Mouse (Mus musculus) stomach, embryonic 14.5 days (tissue): ENCODE measurements at regions not wholly inside any gene's neighbourhood (a gene's known extent, or its start where the extent isn't known, plus 50 kb on each side); places are given as distances from the start of the nearest gene placed in this dataset.

Experiments used
- ATAC-seq: fragments of 200-750 bp; cut with Nextera tagmentation; 2 replicates; pipeline ENCODE4 v1.8.0; 2017; ENCODE audit warnings: low read depth, moderate TSS enrichment; ENCODE audit not compliant: insufficient number of reproducible peaks, insufficient read depth, low FRiP score
- H3K27ac ChIP-seq: fragments of 300-500 bp; sonication (generic); 2 replicates; pipeline ENCODE4 v1.5.1; 2014; ENCODE audit warnings: mild to moderate bottlenecking, low read length, moderate library complexity, mixed read lengths
- H3K27me3 ChIP-seq: fragments of 300-500 bp; sonication (generic); 2 replicates; pipeline ENCODE4 v1.6.1; 2014; ENCODE audit warnings: low read length, control low read depth, mixed read lengths; ENCODE audit not compliant: control insufficient read depth, insufficient read depth
- H3K36me3 ChIP-seq: fragments of 300-500 bp; sonication (generic); 2 replicates; pipeline ENCODE4 v1.6.1; 2014; ENCODE audit warnings: mild to moderate bottlenecking, control low read depth, low read length, moderate library complexity, mixed read lengths; ENCODE audit not compliant: control insufficient read depth, insufficient read depth
- H3K4me1 ChIP-seq: fragments of 300-500 bp; sonication (generic); 2 replicates; pipeline ENCODE4 v1.6.1; 2014; ENCODE audit warnings: low read length, control low read depth, mixed read lengths; ENCODE audit not compliant: control insufficient read depth, insufficient read depth
- H3K4me2 ChIP-seq: fragments of 300-500 bp; sonication (generic); replicated peaks from 2 replicates; pipeline ENCODE4 v1.6.1; 2014; ENCODE audit warnings: low read depth, low read length, control low read depth
- H3K4me3 ChIP-seq: fragments of 300-500 bp; sonication (generic); 2 replicates; pipeline ENCODE4 v1.5.1; 2014; ENCODE audit warnings: low read depth, low read length, control low read depth
- H3K9ac ChIP-seq: fragments of 300-500 bp; sonication (generic); replicated peaks from 2 replicates; pipeline ENCODE4 v1.6.1; 2014; ENCODE audit warnings: low read depth, mild to moderate bottlenecking, control low read depth, low read length, moderate library complexity, mixed read lengths
- H3K9me3 ChIP-seq: fragments of 300-500 bp; sonication (generic); 2 replicates; pipeline ENCODE4 v1.6.1; 2016; ENCODE audit warnings: low read depth, low read length, control low read depth; ENCODE audit not compliant: control insufficient read depth
- WGBS: fragments of 180-500 bp; shearing (Covaris S2); extraction: QIAGEN DNeasy Blood & Tissue Kit; methylation state at CpG from one replicate; pipeline ENCODE4 v1.1.7; 2014; 5-methylcytosine and 5-hydroxymethylcytosine counted together

DNA sequence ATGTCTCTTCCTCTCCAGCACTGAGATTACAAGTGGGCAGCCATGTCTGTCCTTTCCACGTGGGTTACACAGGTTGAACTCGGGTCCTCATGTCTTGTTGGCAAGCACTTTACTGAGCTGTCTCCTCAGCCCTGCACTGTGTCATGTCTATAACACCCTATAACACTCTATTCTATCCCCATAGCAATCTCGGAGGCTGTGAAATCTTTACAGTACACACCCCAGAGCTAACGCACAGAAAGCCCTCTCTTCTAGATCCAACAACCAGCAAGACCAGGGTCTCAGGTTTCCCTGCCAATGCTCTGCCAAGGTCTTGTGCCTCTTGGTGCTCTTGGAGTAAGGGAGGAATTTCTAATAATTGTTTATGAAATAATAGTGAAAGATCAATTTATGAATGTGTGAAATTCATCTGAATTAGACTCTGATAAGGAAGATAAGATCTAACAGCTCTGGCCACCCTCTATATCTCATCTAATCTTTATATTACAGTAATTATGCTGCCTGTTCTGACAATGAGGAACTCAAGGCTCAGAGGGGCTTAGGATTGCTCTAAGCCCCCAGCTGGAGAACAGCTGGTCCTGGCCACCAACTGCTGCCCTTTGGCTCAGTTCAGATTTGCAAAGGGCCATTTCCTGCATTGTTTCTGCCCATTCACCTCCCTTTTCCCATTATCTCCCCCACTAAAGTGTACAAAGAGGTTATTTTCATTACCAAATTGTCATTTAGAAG lies 398.6 kb downstream of the Cdk5rap2 start:
- 62% methylated on average over 4 of the region's 4 CpGs for WGBS
- ATAC-seq, result peak; percentile 14; the same call in 1 of the 2 replicates
- Histone ChIP-seq H3K9me3 (no peaks in the 10 kb centered on the region), H3K27ac (no peak overlapping the region), H3K36me3 (no peaks in the 10 kb centered on the region), H3K4me1 (no peaks in the 10 kb centered on the region), H3K27me3 (no peaks in the 10 kb centered on the region), H3K9ac (no peak overlapping the region), H3K4me3 (no peak overlapping the region), H3K4me2 (no peak overlapping the region)

DNA sequence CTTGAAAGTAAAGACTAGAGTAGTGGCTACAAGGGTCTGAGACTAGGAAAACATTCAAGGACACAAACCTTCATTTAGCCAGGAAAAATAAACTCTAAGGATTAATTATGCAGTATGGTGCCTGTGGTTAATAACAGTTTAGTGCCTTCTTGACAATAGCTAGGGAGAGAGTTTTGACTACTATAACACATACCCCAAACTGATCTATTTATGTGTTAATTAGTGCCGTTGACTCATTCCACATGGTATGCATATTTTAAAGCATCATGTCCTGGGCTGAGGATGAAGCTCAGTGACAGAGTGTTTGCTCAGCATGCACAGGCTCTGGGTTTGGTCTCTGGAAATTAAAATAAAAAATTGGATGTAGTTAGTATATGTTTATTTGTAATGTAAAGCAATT lies 399.8 kb downstream of the Cdk5rap2 start:
- Histone ChIP-seq H3K4me1 (no peaks in the 10 kb centered on the region), H3K4me2 (no peak overlapping the region), H3K27ac (no peak overlapping the region), H3K36me3 (no peaks in the 10 kb centered on the region), H3K27me3 (no peaks in the 10 kb centered on the region), H3K4me3 (no peak overlapping the region), H3K9ac (no peak overlapping the region), H3K9me3 (no peaks in the 10 kb centered on the region)
- ATAC-seq, result no peak
- WGBS, result 73% methylated on average over 1 of the region's 1 CpGs

DNA sequence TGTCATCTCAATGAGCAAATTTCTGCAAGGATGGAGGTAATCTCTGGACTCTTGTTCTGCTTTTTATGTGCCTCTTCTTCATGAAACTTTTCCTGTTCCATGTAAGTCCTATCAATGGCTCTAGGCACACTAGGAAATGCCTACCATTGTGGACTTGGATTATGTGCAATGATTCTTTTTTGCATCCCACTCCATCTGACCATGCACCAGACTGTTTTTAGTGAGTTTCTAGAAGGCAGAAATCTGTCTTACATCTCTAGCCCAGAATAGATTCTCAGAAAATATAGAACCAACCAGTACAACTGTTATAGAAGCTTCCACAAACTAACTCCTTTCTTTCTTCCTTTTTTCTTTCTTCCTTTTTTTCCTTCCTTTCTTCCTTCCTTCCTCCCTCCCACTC lies 405.3 kb downstream of the Cdk5rap2 start:
- Histone ChIP-seq H3K4me1 (no peaks in the 10 kb centered on the region), H3K4me3 (no peak overlapping the region), H3K4me2 (no peak overlapping the region), H3K9me3 (no peaks in the 10 kb centered on the region), H3K36me3 (no peaks in the 10 kb centered on the region), H3K27ac (no peak overlapping the region), H3K27me3 (no peaks in the 10 kb centered on the region), H3K9ac (no peak overlapping the region)
- no peak for ATAC-seq

DNA sequence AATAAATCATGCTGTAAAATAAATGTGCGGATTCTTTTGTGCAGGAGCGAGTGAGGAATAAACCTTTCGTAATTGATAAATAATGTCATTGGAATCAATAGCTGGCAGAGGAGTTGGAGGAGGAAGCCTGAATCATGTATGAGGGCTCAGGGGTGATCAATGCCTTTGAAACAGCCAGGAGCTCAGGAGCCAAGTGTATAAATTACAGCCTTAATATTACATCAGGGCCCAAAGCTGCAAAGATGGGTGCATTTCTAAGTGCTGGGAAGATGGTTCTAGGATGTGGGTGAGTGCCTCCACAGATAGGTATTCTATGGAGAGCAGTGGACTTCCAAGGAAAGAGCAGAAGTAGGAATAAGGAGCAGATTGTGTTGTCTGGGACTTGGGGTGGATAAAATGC lies 417.0 kb downstream of the Cdk5rap2 start:
- H3K27ac ChIP-seq, result no peak overlapping the region
- no peak overlapping the region for H3K9ac ChIP-seq
- no peaks in the 10 kb centered on the region for H3K36me3 ChIP-seq
- WGBS, result 83% methylated on average over 3 of the region's 3 CpGs
- no peaks in the 10 kb centered on the region for H3K9me3 ChIP-seq
- H3K27me3 ChIP-seq, result no peaks in the 10 kb centered on the region
- ATAC-seq, result no peak
- H3K4me3 ChIP-seq, result no peak overlapping the region
- H3K4me2 ChIP-seq, result no peak overlapping the region
- H3K4me1 ChIP-seq, result no peaks in the 10 kb centered on the region

DNA sequence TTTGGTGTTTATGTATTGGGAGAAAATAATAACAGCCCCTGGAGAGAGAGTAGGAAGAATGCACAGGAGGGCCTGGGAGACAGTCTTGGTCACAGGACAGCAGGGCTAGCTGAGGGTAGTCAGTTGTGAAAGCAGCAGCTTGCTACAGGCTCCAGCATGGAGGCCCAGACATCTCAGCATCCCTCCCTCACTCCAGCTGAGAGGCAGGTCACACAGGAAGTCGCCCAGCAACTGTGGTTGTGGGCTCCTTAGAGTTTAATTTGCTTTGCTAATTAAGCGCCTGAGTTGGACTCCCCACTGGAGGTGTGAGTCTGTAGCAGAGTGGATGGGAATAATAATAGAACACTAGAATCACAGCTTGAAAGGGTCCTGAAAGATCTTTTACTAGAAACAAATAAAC lies 436.0 kb downstream of the Cdk5rap2 start:
- Histone ChIP-seq H3K4me1 (no peaks in the 10 kb centered on the region), H3K27ac (no peak overlapping the region), H3K36me3 (no peaks in the 10 kb centered on the region), H3K4me3 (no peak overlapping the region), H3K27me3 (no peaks in the 10 kb centered on the region), H3K9me3 (no peaks in the 10 kb centered on the region), H3K4me2 (no peak overlapping the region), H3K9ac (no peak overlapping the region)
- WGBS, result 44% methylated on average over 2 of the region's 2 CpGs
- ATAC-seq, result no peak

DNA sequence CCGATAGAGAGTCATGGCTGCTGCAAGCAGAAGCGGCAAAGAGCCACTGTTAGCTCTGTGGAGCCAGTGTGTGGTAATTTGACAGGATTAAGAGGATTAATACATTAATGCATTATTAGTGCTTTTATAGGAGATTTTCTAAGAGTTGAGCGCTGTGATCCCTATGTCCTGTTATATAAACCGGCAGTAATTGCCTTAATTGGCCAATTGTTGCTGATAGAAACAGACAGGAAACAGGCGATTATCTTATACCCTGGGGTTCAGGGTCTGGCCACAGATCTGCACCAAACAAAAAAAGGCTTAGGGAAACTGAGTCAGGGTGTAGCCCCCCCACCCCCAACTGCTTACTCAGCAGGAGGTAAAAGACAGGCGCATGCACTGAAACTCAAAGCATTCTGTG lies 436.7 kb downstream of the Cdk5rap2 start:
- 69% methylated on average over 6 of the region's 6 CpGs for WGBS
- Histone ChIP-seq H3K4me1 (no peaks in the 10 kb centered on the region), H3K27ac (no peak overlapping the region), H3K4me3 (no peak overlapping the region), H3K36me3 (no peaks in the 10 kb centered on the region), H3K9ac (no peak overlapping the region), H3K27me3 (no peaks in the 10 kb centered on the region), H3K9me3 (no peaks in the 10 kb centered on the region), H3K4me2 (no peak overlapping the region)
- ATAC-seq, result no peak

DNA sequence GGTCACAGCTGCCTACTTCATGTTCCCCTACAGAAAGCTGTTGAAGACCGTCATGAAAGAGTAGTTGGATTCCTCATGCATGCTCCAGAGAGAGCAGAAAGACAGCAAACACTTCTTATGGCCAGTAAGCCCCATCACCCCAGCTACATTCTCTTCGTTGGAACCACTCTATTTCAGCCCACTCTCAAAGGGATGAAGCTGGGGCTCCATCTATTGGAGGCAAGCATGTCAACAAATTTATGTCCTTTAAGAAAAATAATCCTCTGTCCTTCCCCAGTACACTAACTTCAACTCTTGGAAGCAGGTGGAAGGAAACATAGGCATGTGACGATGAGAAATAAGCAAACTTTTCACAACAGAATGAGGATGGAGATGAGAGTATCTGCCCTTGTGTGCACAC lies 438.5 kb downstream of the Cdk5rap2 start:
- Histone ChIP-seq H3K9me3 (no peaks in the 10 kb centered on the region), H3K4me2 (no peak overlapping the region), H3K27ac (no peak overlapping the region), H3K9ac (no peak overlapping the region), H3K36me3 (no peaks in the 10 kb centered on the region), H3K4me1 (no peaks in the 10 kb centered on the region), H3K4me3 (no peak overlapping the region), H3K27me3 (no peaks in the 10 kb centered on the region)
- 76% methylated on average over 3 of the region's 3 CpGs for WGBS
- no peak for ATAC-seq

DNA sequence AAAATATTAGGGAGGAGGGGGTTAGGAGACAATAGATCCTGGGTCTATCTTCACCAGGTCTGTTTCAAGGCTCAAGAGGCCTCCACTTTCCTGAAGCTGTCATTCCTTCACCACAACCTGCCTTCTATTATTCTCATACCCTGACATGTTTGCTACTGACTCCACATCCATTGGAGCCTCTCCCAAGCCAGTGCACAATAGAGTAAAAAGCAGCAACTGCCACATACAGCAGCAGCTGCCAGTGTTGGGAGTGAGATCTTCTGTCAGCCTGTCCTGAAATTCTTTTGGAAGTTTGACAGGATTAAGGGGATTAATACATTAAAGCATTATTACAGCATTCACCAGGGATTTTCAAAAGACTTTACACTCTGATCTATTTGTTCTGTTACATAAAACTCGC lies 441.8 kb downstream of the Cdk5rap2 start:
- no peaks in the 10 kb centered on the region for H3K27me3 ChIP-seq
- no peak overlapping the region for H3K9ac ChIP-seq
- H3K9me3 ChIP-seq, result no peaks in the 10 kb centered on the region
- no peak for ATAC-seq
- H3K4me1 ChIP-seq, result no peaks in the 10 kb centered on the region
- H3K4me3 ChIP-seq, result no peak overlapping the region
- H3K36me3 ChIP-seq, result no peaks in the 10 kb centered on the region
- WGBS, result 70% methylated on average over 1 of the region's 1 CpGs
- H3K27ac ChIP-seq, result no peak overlapping the region
- H3K4me2 ChIP-seq, result no peak overlapping the region
